Mouse (Mus musculus) fat pad, adult 2 months (tissue): ENCODE results near the gene Wscd2.

Experiments
- DNase-seq: peaks from one replicate; pipeline ENCODE4 v3.0.0-alpha.2; 2011; ENCODE audit warnings: low read depth, low spot score; ENCODE audit errors: extremely low read depth

Wscd2 gene

DNA sequence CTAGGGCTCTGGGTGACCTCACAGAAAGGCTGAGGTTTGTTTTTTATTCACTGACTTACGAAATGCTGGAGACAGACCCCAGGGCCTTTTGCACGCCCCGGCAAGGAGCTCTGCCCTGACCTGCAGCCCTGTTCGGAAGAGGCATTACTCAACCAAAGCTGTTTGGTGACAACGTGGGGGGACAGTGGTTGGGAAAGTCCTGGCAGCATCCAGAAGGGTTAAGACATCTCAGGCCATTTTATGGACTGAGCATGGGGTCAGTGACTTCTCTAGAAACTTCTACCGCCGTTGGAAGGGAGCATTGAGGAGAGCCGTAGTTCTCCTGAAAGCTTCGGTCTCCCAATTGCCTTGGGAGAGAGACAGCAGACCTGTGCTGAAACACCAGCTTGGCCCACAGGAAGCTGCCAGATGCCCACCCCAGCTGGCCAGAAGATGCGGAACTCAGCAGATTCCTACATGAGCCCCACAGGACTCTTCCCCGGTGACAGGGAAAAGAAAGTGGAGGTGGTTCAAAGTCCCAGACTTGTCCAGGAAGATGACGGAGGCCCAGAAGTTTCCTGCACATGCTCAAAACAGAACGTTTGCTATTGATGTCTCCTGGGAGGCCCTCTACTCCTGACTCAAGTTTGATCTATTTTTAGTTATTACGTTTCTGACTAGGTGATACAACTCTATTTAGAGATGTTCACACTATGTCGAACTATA lies 145.9 kb downstream of the Wscd2 start:
- DNase-seq: peak; percentile 54

GRCm38 (mm10) chr5:113637631-113638030 lies 147.5 kb downstream of the Wscd2 start:
- DNase-seq: no peak

DNA sequence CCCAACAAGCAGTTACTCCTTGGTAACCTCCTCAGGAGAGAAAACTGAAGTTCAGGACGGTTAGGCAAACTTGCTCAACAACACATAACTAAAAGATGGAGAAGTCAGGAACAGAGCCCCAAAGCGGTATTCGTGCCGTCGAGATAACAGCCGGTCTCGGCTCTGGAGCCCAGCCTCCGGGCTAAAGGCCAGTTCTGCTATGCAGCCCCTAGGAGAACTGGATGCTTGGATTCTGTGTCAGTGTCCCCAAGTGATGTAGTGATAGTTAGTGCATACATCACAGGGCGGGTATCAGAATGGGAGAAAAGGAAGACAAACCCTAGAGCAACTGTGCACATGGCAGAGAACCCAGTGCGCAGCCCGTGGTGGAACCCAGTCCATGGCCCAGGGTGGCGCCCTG lies 147.9 kb downstream of the Wscd2 start:
- DNase-seq: no peak

- no peak for DNase-seq
These were observed 149.0 kb downstream of the Wscd2 start for GRCm38 (mm10) chr5:113639126-113639525.
